Mouse (Mus musculus) midbrain, postnatal 0 days (tissue): ENCODE measurements around the gene Lims1. TPM values are rescaled to one million over a fixed set of nuclear protein-coding genes. Genes with fewer than 3 reads are reported as not detected.
A peak's percentile ranks its signal among the peaks of the same experiment; 100 is the strongest.

Source experiments
- ATAC-seq: fragments of 200-750 bp; cut with Nextera tagmentation; 2 replicates; pipeline ENCODE4 v1.8.0; 2017; ENCODE audit warnings: moderate number of reproducible peaks, mild to moderate bottlenecking, moderate TSS enrichment, moderate library complexity; ENCODE audit not compliant: low FRiP score
- DNase-seq: peaks from one replicate; pipeline ENCODE4 v3.0.0-alpha.2; 2015; ENCODE audit warnings: low spot score
- H3K27ac ChIP-seq: fragments of 300-500 bp; sonication (generic); 2 replicates; pipeline ENCODE4 v1.5.1; 2014; ENCODE audit warnings: low read depth, mild to moderate bottlenecking, low read length, mixed read lengths
- H3K27me3 ChIP-seq: fragments of 300-500 bp; sonication (generic); 2 replicates; pipeline ENCODE4 v1.6.1; 2014; ENCODE audit warnings: low read length, control low read depth, mixed read lengths; ENCODE audit not compliant: insufficient read depth
- H3K36me3 ChIP-seq: fragments of 300-500 bp; sonication (generic); 2 replicates; pipeline ENCODE4 v1.6.1; 2014; ENCODE audit warnings: low read length, control low read depth, mixed read lengths; ENCODE audit not compliant: insufficient read depth
- H3K4me1 ChIP-seq: fragments of 300-500 bp; sonication (generic); 2 replicates; pipeline ENCODE4 v1.6.1; 2014; ENCODE audit warnings: mild to moderate bottlenecking, control low read depth, antibody characterized with exemption, low read length, mixed read lengths; ENCODE audit not compliant: insufficient read depth
- H3K4me2 ChIP-seq: fragments of 300-500 bp; sonication (generic); 2 replicates; pipeline ENCODE4 v1.6.1; 2014; ENCODE audit warnings: low read depth, mild to moderate bottlenecking, low read length, mixed read lengths; ENCODE audit not compliant: poor library complexity, severe bottlenecking
- H3K4me3 ChIP-seq: fragments of 300-500 bp; sonication (generic); 2 replicates; pipeline ENCODE4 v1.5.1; 2014; ENCODE audit warnings: low read depth, mild to moderate bottlenecking, low read length, moderate library complexity
- H3K9ac ChIP-seq: fragments of 300-500 bp; sonication (generic); replicated peaks from 2 replicates; pipeline ENCODE4 v1.6.1; 2014; ENCODE audit warnings: mild to moderate bottlenecking, low read length, moderate library complexity, mixed read lengths; ENCODE audit not compliant: poor library complexity, severe bottlenecking
- H3K9me3 ChIP-seq: fragments of 300-500 bp; sonication (generic); 2 replicates; pipeline ENCODE4 v1.6.1; 2016; ENCODE audit warnings: low read length, control low read depth
- CTCF ChIP-seq: IDR thresholded peaks from 2 replicates; pipeline ENCODE4 v1.5.1; 2016; ENCODE audit warnings: antibody characterized with exemption, mild to moderate bottlenecking
- WGBS: fragments of 180-500 bp; shearing (Covaris S2); extraction: QIAGEN DNeasy Blood & Tissue Kit; methylation state at CpG from one replicate; pipeline ENCODE4 v1.1.7; 2014; 5-methylcytosine and 5-hydroxymethylcytosine counted together
- polyA plus RNA-seq: library from polyadenylated mRNA; unstranded; fragments of >200 nt; fragmentation: Nextera tagmentation; extraction: Ambion mirVana; gene quantifications from 2 replicates; pipeline ENCODE4 v1.2.1, GENCODE M21; 2015
- total RNA-seq: library from RNA; depleted of rRNA; stranded (reverse); fragments of >200 nt; gene quantifications from 2 replicates; pipeline ENCODE4 v1.2.3, GENCODE M21; 2014

Lims1 gene
- total and polyA plus RNA-seq, 2 experiments from 2014 or later: 32.3 to 44.0 TPM

- DNase-seq: peak; percentile 30
- Histone ChIP-seq H3K4me3 (no peak overlapping the region), H3K9me3 (no peaks in the 10 kb centered on the region), H3K27ac (peak overlapping the region; percentile 47; the same call in 1 of the 2 replicates), H3K4me1 (0 out of 2 replicates have a peak, but pooled peaks cover 2% of the 10 kb centered on the region), H3K9ac (no peak overlapping the region), H3K27me3 (no peaks in the 10 kb centered on the region), H3K4me2 (no peak overlapping the region), H3K36me3 (no peaks in the 10 kb centered on the region)
- WGBS: 26% methylated on average over 1 of the region's 1 CpGs
- no peak for TF ChIP-seq CTCF
- no peak for ATAC-seq
Measured at GRCm38 (mm10) chr10:58338590-58338989, 15.3 kb downstream of the Lims1 start.

GRCm38 (mm10) chr10:58341685-58342084, 18.4 kb downstream of the Lims1 start:
- H3K27me3 ChIP-seq: no peaks in the 10 kb centered on the region
- DNase-seq (no peak), ATAC-seq (no peak)
- H3K4me3 ChIP-seq: no peak overlapping the region
- H3K9me3 ChIP-seq: no peaks in the 10 kb centered on the region
- no peak for TF ChIP-seq CTCF
- 82% methylated on average over 2 of the region's 2 CpGs for WGBS
- peak overlapping the region; percentile 51 for H3K27ac ChIP-seq
- no peak overlapping the region for H3K9ac ChIP-seq
- no peak overlapping the region for H3K4me2 ChIP-seq
- H3K36me3 ChIP-seq: no peaks in the 10 kb centered on the region
- H3K4me1 ChIP-seq: 0 out of 2 replicates have a peak, but pooled peaks cover 2% of the 10 kb centered on the region

GRCm38 (mm10) chr10:58342199-58342598, 18.9 kb downstream of the Lims1 start:
- Histone ChIP-seq H3K27me3 (no peaks in the 10 kb centered on the region), H3K9me3 (no peaks in the 10 kb centered on the region), H3K4me2 (no peak overlapping the region), H3K36me3 (no peaks in the 10 kb centered on the region), H3K27ac (peak overlapping the region; percentile 51; the same call in 1 of the 2 replicates), H3K9ac (no peak overlapping the region), H3K4me3 (no peak overlapping the region), H3K4me1 (0 out of 2 replicates have a peak, but pooled peaks cover 2% of the 10 kb centered on the region)
- TF ChIP-seq CTCF: no peak
- 92% methylated on average over 2 of the region's 2 CpGs for WGBS
- DNase-seq (no peak), ATAC-seq (no peak)

GRCm38 (mm10) chr10:58343552-58343951, 20.3 kb downstream of the Lims1 start:
- no peaks in the 10 kb centered on the region for H3K27me3 ChIP-seq
- no peak overlapping the region for H3K27ac ChIP-seq
- no peak overlapping the region for H3K9ac ChIP-seq
- DNase-seq (no peak), ATAC-seq (no peak)
- H3K4me3 ChIP-seq: no peak overlapping the region
- no peak overlapping the region for H3K4me2 ChIP-seq
- 0 out of 2 replicates have a peak, but pooled peaks cover 2% of the 10 kb centered on the region for H3K4me1 ChIP-seq
- WGBS: 96% methylated on average over 3 of the region's 3 CpGs
- no peaks in the 10 kb centered on the region for H3K9me3 ChIP-seq
- no peaks in the 10 kb centered on the region for H3K36me3 ChIP-seq
- TF ChIP-seq CTCF: no peak

- no peak for TF ChIP-seq CTCF
- no peaks in the 10 kb centered on the region for H3K9me3 ChIP-seq
- no peak overlapping the region for H3K9ac ChIP-seq
- DNase-seq (no peak), ATAC-seq (no peak)
- no peak overlapping the region for H3K27ac ChIP-seq
- H3K36me3 ChIP-seq: no peaks in the 10 kb centered on the region
- no peaks in the 10 kb centered on the region for H3K27me3 ChIP-seq
- 85% methylated on average over 3 of the region's 3 CpGs for WGBS
- no peaks in the 10 kb centered on the region for H3K4me1 ChIP-seq
- H3K4me2 ChIP-seq: no peak overlapping the region
- H3K4me3 ChIP-seq: no peak overlapping the region
Measured at GRCm38 (mm10) chr10:58350600-58350999, 27.3 kb downstream of the Lims1 start.

- WGBS: 90% methylated on average over 2 of the region's 2 CpGs
- H3K9ac ChIP-seq: no peak overlapping the region
- no peak for ATAC-seq
Measured at GRCm38 (mm10) chr10:58351670-58352069, 28.4 kb downstream of the Lims1 start.

More at GRCm38 (mm10) chr10:58351670-58352069, 28.4 kb downstream of the Lims1 start:
- Histone ChIP-seq H3K27me3 (no peaks in the 10 kb centered on the region), H3K4me1 (no peaks in the 10 kb centered on the region), H3K9me3 (no peaks in the 10 kb centered on the region), H3K36me3 (no peaks in the 10 kb centered on the region), H3K27ac (no peak overlapping the region), H3K4me2 (no peak overlapping the region), H3K4me3 (no peak overlapping the region)
- no peak for DNase-seq
- TF ChIP-seq CTCF: no peak
